ENCODE assay signal across 10 mouse cellular contexts in genomic region chr12:76493462-76493861, GRCm38 (mm10). TPM values are rescaled to one million over a fixed set of nuclear protein-coding genes. Genes with fewer than 3 reads are reported as not detected.
DNase-seq lines count a peak whose midpoint lies in the region; ATAC-seq lines count a peak whose summit lies in the region.
"Had no signal": no experiment of that assay in that cellular context is flagged by ENCODE, and none has a peak within 500 bp of the region (broad histone marks: within the 10 kb centered on the region; RNA-seq: fewer than 3 reads in every experiment).

No protein-coding gene starts in this region.

- H3K4me2 ChIP-seq in intestine, embryonic 16.5 days (ENCODE audit: low read depth, low read length) = no peak overlapping the region
- H3K4me2 ChIP-seq: limb, embryonic 12.5 days had no signal

- peak; percentile 42 to 44 for DNase-seq in frontal cortex, postnatal 36 days (ENCODE audit: low spot score in 2 of 2)
- DNase-seq in frontal cortex, postnatal 14 days (ENCODE audit: low spot score in 2 of 2) = no peak
- peak; percentile 53 for DNase-seq in right cerebral cortex, adult 18-20 months
- no peak for DNase-seq in right cerebral cortex, postnatal 4 days
- DNase-seq in urinary bladder, postnatal 36 days (ENCODE audit: low spot score in 2 of 2) = peak; percentile 52 to 70
- DNase-seq in thymus, postnatal 36 days = no peak
- DNase-seq: midbrain, embryonic 14.5 days had no signal

- 0 out of 2 replicates have a peak, but pooled peaks have one; percentile 40 for ATAC-seq in intestine, embryonic 16.5 days
- no peak for ATAC-seq in activated CD4-positive, CD25-positive, alpha-beta regulatory T cell, adult 4 months

- H3K9me3 ChIP-seq in intestine, embryonic 16.5 days (ENCODE audit: control insufficient read depth, low read length) = 0 out of 2 replicates have a peak, but pooled peaks cover 5% of the 10 kb centered on the region
- H3K9me3 ChIP-seq: limb, embryonic 12.5 days had no signal

- H3K27me3 ChIP-seq in intestine, embryonic 16.5 days (replicated peaks; ENCODE audit: control insufficient read depth, insufficient read depth, low read length) = no peaks in the 10 kb centered on the region

- H3K36me3 ChIP-seq in intestine, embryonic 16.5 days (ENCODE audit: control insufficient read depth, insufficient read depth, low read length) = no peaks in the 10 kb centered on the region
- H3K36me3 ChIP-seq: limb, embryonic 12.5 days had no signal

- no peaks in the 10 kb centered on the region for H3K4me1 ChIP-seq in intestine, embryonic 16.5 days (ENCODE audit: control insufficient read depth, insufficient read depth, low read length)

- no peak overlapping the region for H3K9ac ChIP-seq in intestine, embryonic 16.5 days (ENCODE audit: low read depth, low read length)
- H3K9ac ChIP-seq: limb, embryonic 12.5 days had no signal

- H3K4me3 ChIP-seq in intestine, embryonic 16.5 days (ENCODE audit: low read length) = no peak overlapping the region
- H3K4me3 ChIP-seq: limb, embryonic 12.5 days had no signal

- WGBS in intestine, embryonic 16.5 days = 27% methylated on average over 5 of the region's 5 CpGs

- H3K27ac ChIP-seq in intestine, embryonic 16.5 days (ENCODE audit: low read length) = no peak overlapping the region
- H3K27ac ChIP-seq: limb, embryonic 12.5 days had no signal

RNA-seq across cellular contexts. Expression of gene Plekhg3, which starts 37.2 kb away (rescaled TPM):
- 8.8 and 9.3 TPM in 2 replicates for polyA plus RNA-seq in intestine, embryonic 16.5 days (2015; fragmentation: Nextera tagmentation; extraction: Ambion mirVana)
- 1 to 10 TPM; 2.5 to 3.7 TPM for polyA plus RNA-seq in activated CD4-positive, CD25-positive, alpha-beta regulatory T cell, adult 4 months (2017; shearing (Covaris generic))

Comparison
In these comparisons a context has a peak if more than half of its experiments do, and no peak if none do; other contexts are left out.
1. DNase-seq: peak in frontal cortex, postnatal 36 days (2 of 2), right cerebral cortex, adult 18-20 months (single experiment) and urinary bladder, postnatal 36 days (2 of 2); none in frontal cortex, postnatal 14 days (0 of 2), right cerebral cortex, postnatal 4 days (single experiment) and thymus, postnatal 36 days (0 of 2).